Mouse (Mus musculus): Measurements from ENCODE around the gene Dus4l. TPM values are rescaled to one million over a fixed set of nuclear protein-coding genes. Genes with fewer than 3 reads are reported as not detected.

Gene Dus4l
- polyA plus RNA-seq, 1 experiment from 2014 or later, result 11.8 TPM

Other genes with a start within 250 kb of the Dus4l start
- 17.1 and 18.7 TPM in 2 replicates for gene Cbll1, start 155.2 kb downstream of the Dus4l start, polyA plus RNA-seq (2016; fragmentation: Nextera tagmentation; extraction: Ambion mirVana)
- gene Slc26a4, start 94.9 kb downstream of the Dus4l start, polyA plus RNA-seq (2016; fragmentation: Nextera tagmentation; extraction: Ambion mirVana), result 0.05 and 0.15 TPM in 2 replicates
- 32.8 and 33.0 TPM in 2 replicates for gene Bcap29, start 20.2 kb downstream of the Dus4l start, polyA plus RNA-seq (2016; fragmentation: Nextera tagmentation; extraction: Ambion mirVana)
- 22.7 and 29.7 TPM in 2 replicates for gene Cog5, start within 50 bp of the Dus4l start, polyA plus RNA-seq (2016; fragmentation: Nextera tagmentation; extraction: Ambion mirVana)
- 0.38 and 0.59 TPM in 2 replicates for gene Gpr22, start 59.1 kb upstream of the Dus4l start, polyA plus RNA-seq (2016; fragmentation: Nextera tagmentation; extraction: Ambion mirVana)